Mouse (Mus musculus) MEL (cell line): ENCODE data around the gene Vmn2r18.

Source experiments
- POLR2AphosphoS5 ChIP-seq: IDR thresholded peaks from 2 replicates; pipeline ENCODE4 v1.6.1; 2012; ENCODE audit warnings: low read depth, borderline replicate concordance, mild to moderate bottlenecking, inconsistent platforms, low read length, moderate library complexity, mixed read lengths
- TCF12 ChIP-seq: IDR thresholded peaks from 2 replicates; pipeline ENCODE4 v1.6.1; 2014; ENCODE audit warnings: low read depth, mild to moderate bottlenecking, inconsistent platforms, low read length, improper control_type of control experiment, moderate library complexity
- ZC3H11A ChIP-seq: IDR thresholded peaks from 2 replicates; pipeline ENCODE4 v1.6.1; 2012; ENCODE audit warnings: low read depth, mild to moderate bottlenecking, inconsistent platforms, low read length, improper control_type of control experiment

DNA sequence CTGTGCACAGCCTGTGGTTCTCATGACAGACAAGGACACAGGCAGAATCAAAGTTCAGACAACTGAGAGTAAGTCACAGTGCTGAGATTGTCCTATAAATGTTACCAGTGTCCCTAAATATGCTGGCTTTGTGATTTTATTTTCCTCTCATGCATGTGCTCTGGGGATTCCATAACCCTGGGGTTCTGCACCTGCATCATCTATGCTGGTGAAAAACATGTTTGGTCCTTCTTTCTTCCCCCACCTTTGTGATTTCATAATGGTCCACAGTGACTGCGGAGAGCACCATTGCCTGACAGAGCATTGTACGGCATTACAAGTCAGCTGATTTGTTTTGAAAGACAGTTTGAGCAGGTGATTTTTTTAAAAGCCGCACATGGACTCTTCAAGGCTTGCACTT lies at the start of gene Vmn2r18:
- TF ChIP-seq POLR2AphosphoS5 (no peak), TCF12 (no peak), ZC3H11A (no peak)
